Mouse (Mus musculus) cortical plate, adult 2 months (tissue): ENCODE measurements around the gene Zfp69.
A peak's percentile ranks its signal among the peaks of the same experiment; 100 is the strongest.

Experiments
- CTCF ChIP-seq: fragments of 200-500 bp; IDR thresholded peaks from 2 replicates; pipeline ENCODE4 v1.5.1; 2011; ENCODE audit warnings: mild to moderate bottlenecking, control low read depth, low read length; ENCODE audit not compliant: insufficient read depth; ENCODE audit errors: extremely low read depth
- POLR2A ChIP-seq: fragments of 200-500 bp; IDR thresholded peaks from 2 replicates; pipeline ENCODE4 v1.6.1; 2011; ENCODE audit warnings: mild to moderate bottlenecking, low read length, control low read depth; ENCODE audit not compliant: insufficient read depth; ENCODE audit errors: extremely low read depth

- TF ChIP-seq CTCF (peak; percentile 96), POLR2A (no peak)
Observed at GRCm38 (mm10) chr4:120909558-120910150, 41.8 kb downstream of the Zfp69 start.
